18 mouse cellular contexts compared by ENCODE assay signal in genomic region chr9:68199831-68200230, GRCm38 (mm10).
DNase-seq lines count a peak whose midpoint lies in the region; ATAC-seq lines count a peak whose summit lies in the region.
"Had no signal": no experiment of that assay in that cellular context is flagged by ENCODE, and none has a peak within 500 bp of the region (broad histone marks: within the 10 kb centered on the region; RNA-seq: fewer than 3 reads in every experiment).

No protein-coding gene starts in this region.

- H3K4me3 ChIP-seq in heart, embryonic 10.5 days = no peak overlapping the region
- H3K4me3 ChIP-seq in limb, embryonic 10.5 days = no peak overlapping the region
- no peak overlapping the region for H3K4me3 ChIP-seq in intestine, embryonic 15.5 days (replicated peaks)
- no peak overlapping the region for H3K4me3 ChIP-seq in hindbrain, embryonic 11.5 days (ENCODE audit: low read depth, low read length)
- H3K4me3 ChIP-seq: embryonic facial prominence, embryonic 10.5 days; embryonic facial prominence, embryonic 12.5 days; forebrain, embryonic 13.5 days; forebrain, embryonic 15.5 days had no signal

- DNase-seq in heart, adult 11 months = peak; percentile 90
- DNase-seq in heart, postnatal 4 days = no peak
- peak; percentile 2 for DNase-seq in heart, adult 8-10 months (ENCODE audit: low spot score)
- no peak for DNase-seq in heart, embryonic 10.5 days (ENCODE audit: low spot score)
- DNase-seq in brain, adult 2 months (ENCODE audit: low read depth, low spot score) = peak; percentile 10
- DNase-seq in limb, embryonic 10.5 days (ENCODE audit: low spot score) = peak; percentile 23
- DNase-seq in hindbrain, embryonic 11.5 days (ENCODE audit: low spot score) = no peak
- DNase-seq: adrenal gland, postnatal 10 days; adrenal gland, postnatal 25 days; cerebellum, adult 11-12 months; cerebellum, adult 2 months; cerebellum, adult 9-10 months; cerebellum, postnatal 25 days had no signal

- no peaks in the 10 kb centered on the region for H3K36me3 ChIP-seq in heart, embryonic 10.5 days
- H3K36me3 ChIP-seq in limb, embryonic 10.5 days = no peaks in the 10 kb centered on the region
- H3K36me3 ChIP-seq in intestine, embryonic 15.5 days = no peaks in the 10 kb centered on the region
- no peaks in the 10 kb centered on the region for H3K36me3 ChIP-seq in hindbrain, embryonic 11.5 days (ENCODE audit: control insufficient read depth, insufficient read depth, low read length)
- H3K36me3 ChIP-seq: embryonic facial prominence, embryonic 10.5 days; embryonic facial prominence, embryonic 12.5 days; forebrain, embryonic 15.5 days had no signal

- H3K4me2 ChIP-seq in intestine, embryonic 15.5 days (replicated peaks) = no peak overlapping the region
- H3K4me2 ChIP-seq in hindbrain, embryonic 11.5 days (replicated peaks; ENCODE audit: low read depth, low read length) = no peak overlapping the region
- H3K4me2 ChIP-seq: embryonic facial prominence, embryonic 12.5 days; forebrain, embryonic 13.5 days; forebrain, embryonic 15.5 days had no signal

- no peaks in the 10 kb centered on the region for H3K4me1 ChIP-seq in heart, embryonic 10.5 days
- H3K4me1 ChIP-seq in limb, embryonic 10.5 days = peaks cover 8% of the 10 kb centered on the region
- H3K4me1 ChIP-seq in intestine, embryonic 15.5 days (replicated peaks) = no peaks in the 10 kb centered on the region
- no peaks in the 10 kb centered on the region for H3K4me1 ChIP-seq in hindbrain, embryonic 11.5 days (replicated peaks; ENCODE audit: control insufficient read depth, insufficient read depth, low read length)
- H3K4me1 ChIP-seq: embryonic facial prominence, embryonic 12.5 days; forebrain, embryonic 13.5 days; forebrain, embryonic 15.5 days had no signal

- no peak overlapping the region for H3K27ac ChIP-seq in heart, embryonic 10.5 days
- H3K27ac ChIP-seq in limb, embryonic 10.5 days = no peak overlapping the region
- no peak overlapping the region for H3K27ac ChIP-seq in intestine, embryonic 15.5 days
- H3K27ac ChIP-seq in hindbrain, embryonic 11.5 days (ENCODE audit: low read depth, low read length) = no peak overlapping the region
- H3K27ac ChIP-seq: embryonic facial prominence, embryonic 10.5 days; embryonic facial prominence, embryonic 12.5 days; forebrain, embryonic 13.5 days; forebrain, embryonic 15.5 days had no signal

- no peak overlapping the region for H3K9ac ChIP-seq in intestine, embryonic 15.5 days
- H3K9ac ChIP-seq in hindbrain, embryonic 11.5 days (ENCODE audit: low read depth, low read length) = no peak overlapping the region
- H3K9ac ChIP-seq: embryonic facial prominence, embryonic 12.5 days; forebrain, embryonic 13.5 days; forebrain, embryonic 15.5 days had no signal

- H3K9me3 ChIP-seq in heart, embryonic 10.5 days = no peaks in the 10 kb centered on the region
- no peaks in the 10 kb centered on the region for H3K9me3 ChIP-seq in limb, embryonic 10.5 days (replicated peaks)
- H3K9me3 ChIP-seq in intestine, embryonic 15.5 days = no peaks in the 10 kb centered on the region
- H3K9me3 ChIP-seq in hindbrain, embryonic 11.5 days (ENCODE audit: control insufficient read depth, low read length) = no peaks in the 10 kb centered on the region
- H3K9me3 ChIP-seq: embryonic facial prominence, embryonic 10.5 days; embryonic facial prominence, embryonic 12.5 days; forebrain, embryonic 13.5 days; forebrain, embryonic 15.5 days had no signal

- WGBS in heart, embryonic 10.5 days = 79% methylated on average over 4 of the region's 4 CpGs
- WGBS in limb, embryonic 10.5 days = 91% methylated on average over 4 of the region's 4 CpGs
- WGBS in intestine, embryonic 15.5 days = 84% methylated on average over 4 of the region's 4 CpGs
- WGBS in hindbrain, embryonic 11.5 days = 84% methylated on average over 4 of the region's 4 CpGs

- H3K27me3 ChIP-seq in heart, embryonic 10.5 days (ENCODE audit: insufficient read depth, poor library complexity, severe bottlenecking) = no peaks in the 10 kb centered on the region
- no peaks in the 10 kb centered on the region for H3K27me3 ChIP-seq in limb, embryonic 10.5 days (ENCODE audit: low read depth, poor library complexity, severe bottlenecking)
- no peaks in the 10 kb centered on the region for H3K27me3 ChIP-seq in intestine, embryonic 15.5 days (replicated peaks)
- H3K27me3 ChIP-seq in hindbrain, embryonic 11.5 days (ENCODE audit: control insufficient read depth, insufficient read depth, low read length) = no peaks in the 10 kb centered on the region
- H3K27me3 ChIP-seq: embryonic facial prominence, embryonic 12.5 days; forebrain, embryonic 13.5 days; forebrain, embryonic 15.5 days had no signal

- ATAC-seq in intestine, embryonic 15.5 days = no peak
- no peak for ATAC-seq in hindbrain, embryonic 11.5 days (ENCODE audit: low FRiP score)
- ATAC-seq: forebrain, embryonic 13.5 days; forebrain, embryonic 15.5 days had no signal

Comparison
In these comparisons a context has a peak if more than half of its experiments do, and no peak if none do; other contexts are left out.
1. DNase-seq: peak in heart, adult 11 months (single experiment), heart, adult 8-10 months (single experiment), brain, adult 2 months (single experiment) and limb, embryonic 10.5 days (single experiment); none in heart, postnatal 4 days (single experiment), heart, embryonic 10.5 days (single experiment) and hindbrain, embryonic 11.5 days (single experiment).